Mouse (Mus musculus) hindbrain, embryonic 12.5 days (tissue): ENCODE results near the gene R3hdm2. TPM values are rescaled to one million over a fixed set of nuclear protein-coding genes. Genes with fewer than 3 reads are reported as not detected.
A peak's percentile ranks its signal among the peaks of the same experiment; 100 is the strongest.

Experiments used
- ATAC-seq: fragments of 200-750 bp; cut with Nextera tagmentation; 2 replicates; pipeline ENCODE4 v1.8.0; 2017; ENCODE audit warnings: moderate TSS enrichment; ENCODE audit not compliant: low FRiP score
- H3K27ac ChIP-seq: fragments of 300-500 bp; sonication (generic); 2 replicates; pipeline ENCODE4 v1.5.1; 2016; ENCODE audit warnings: mild to moderate bottlenecking
- H3K27me3 ChIP-seq: fragments of 300-500 bp; sonication (generic); 2 replicates; pipeline ENCODE4 v1.6.1; 2016; ENCODE audit warnings: mild to moderate bottlenecking
- H3K36me3 ChIP-seq: fragments of 300-500 bp; sonication (generic); 2 replicates; pipeline ENCODE4 v1.6.1; 2016; ENCODE audit warnings: mild to moderate bottlenecking
- H3K4me1 ChIP-seq: fragments of 300-500 bp; sonication (generic); 2 replicates; pipeline ENCODE4 v1.6.1; 2016
- H3K4me2 ChIP-seq: fragments of 300-500 bp; sonication (generic); replicated peaks from 2 replicates; pipeline ENCODE4 v1.6.1; 2016; ENCODE audit warnings: mild to moderate bottlenecking
- H3K4me3 ChIP-seq: fragments of 300-500 bp; sonication (generic); 2 replicates; pipeline ENCODE4 v1.5.1; 2016; ENCODE audit warnings: mild to moderate bottlenecking
- H3K9ac ChIP-seq: fragments of 300-500 bp; sonication (generic); 2 replicates; pipeline ENCODE4 v1.6.1; 2016; ENCODE audit warnings: mild to moderate bottlenecking, moderate library complexity
- H3K9me3 ChIP-seq: fragments of 300-500 bp; sonication (generic); replicated peaks from 2 replicates; pipeline ENCODE4 v1.6.1; 2016; ENCODE audit warnings: mild to moderate bottlenecking
- WGBS: fragments of 180-500 bp; shearing (Covaris S2); methylation state at CpG from one replicate; pipeline ENCODE4 v1.1.7; 2016; 5-methylcytosine and 5-hydroxymethylcytosine counted together
- polyA plus RNA-seq: library from polyadenylated mRNA; unstranded; fragments of >200 nt; fragmentation: Nextera tagmentation; extraction: Ambion mirVana; gene quantifications from 2 replicates; pipeline ENCODE4 v1.2.1, GENCODE M21; 2016

The R3hdm2 gene
- polyA plus RNA-seq, 1 experiment from 2014 or later = 39.1 TPM

DNA sequence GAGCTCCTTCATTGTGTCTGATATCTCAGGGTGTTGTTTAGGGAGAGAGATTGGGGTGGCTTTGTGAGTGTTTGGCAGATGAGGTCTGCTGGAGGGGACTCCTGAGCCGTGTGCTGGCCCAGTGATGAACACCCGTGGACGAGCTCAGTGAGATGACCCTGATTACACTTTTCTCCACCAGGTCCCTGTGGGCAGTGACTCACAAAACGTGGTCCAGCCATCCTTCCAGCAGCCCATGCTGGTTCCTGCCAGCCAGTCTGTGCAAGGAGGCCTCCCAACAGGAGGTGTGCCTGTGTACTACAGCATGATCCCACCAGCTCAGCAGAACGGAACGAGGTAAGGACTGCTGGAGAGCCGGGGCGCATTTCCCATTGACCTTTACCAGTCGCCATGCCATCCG is 105.1 kb downstream of the R3hdm2 start:
- 84% methylated on average over 10 of the region's 10 CpGs for WGBS
- ATAC-seq = no peak
- no peak overlapping the region for H3K9ac ChIP-seq

GRCm38 (mm10) chr10:127488856-127489255 is 108.7 kb downstream of the R3hdm2 start:
- peaks cover 16% of the 10 kb centered on the region for H3K4me1 ChIP-seq
- no peak overlapping the region for H3K9ac ChIP-seq
- H3K36me3 ChIP-seq = peaks cover 59% of the 10 kb centered on the region
- 91% methylated on average over 7 of the region's 7 CpGs for WGBS
- ATAC-seq = no peak
- no peak overlapping the region for H3K4me2 ChIP-seq
- no peaks in the 10 kb centered on the region for H3K27me3 ChIP-seq
- H3K4me3 ChIP-seq = no peak overlapping the region
- H3K27ac ChIP-seq = 0 out of 2 replicates have a peak overlapping the region, but pooled peaks have one; percentile 46
- H3K9me3 ChIP-seq = no peaks in the 10 kb centered on the region

More for the DNA sequence above, 105.1 kb downstream of the R3hdm2 start:
- H3K4me2 ChIP-seq = no peak overlapping the region
- H3K36me3 ChIP-seq = peaks cover 55% of the 10 kb centered on the region
- H3K27me3 ChIP-seq = no peaks in the 10 kb centered on the region
- no peak overlapping the region for H3K27ac ChIP-seq
- H3K9me3 ChIP-seq = no peaks in the 10 kb centered on the region
- no peak overlapping the region for H3K4me3 ChIP-seq
- H3K4me1 ChIP-seq = peaks cover 2% of the 10 kb centered on the region; the same call in 1 of the 2 replicates

GRCm38 (mm10) chr10:127490160-127491127 is 110.3 kb downstream of the R3hdm2 start:
- no peak overlapping the region for H3K9ac ChIP-seq
- H3K4me3 ChIP-seq = no peak overlapping the region
- no peaks in the 10 kb centered on the region for H3K27me3 ChIP-seq
- H3K4me1 ChIP-seq = peaks cover 16% of the 10 kb centered on the region
- no peaks in the 10 kb centered on the region for H3K9me3 ChIP-seq
- 0 out of 2 replicates have a peak, but pooled peaks have one; percentile 32 for ATAC-seq
- WGBS = 73% methylated on average over 18 of the region's 18 CpGs
- H3K4me2 ChIP-seq = no peak overlapping the region
- peak overlapping the region; percentile 76 for H3K27ac ChIP-seq
- H3K36me3 ChIP-seq = peaks cover 58% of the 10 kb centered on the region

GRCm38 (mm10) chr10:127491128-127491512 is 111.0 kb downstream of the R3hdm2 start:
- no peaks in the 10 kb centered on the region for H3K9me3 ChIP-seq
- 0 out of 2 replicates have a peak, but pooled peaks have one; percentile 52 for ATAC-seq
- no peaks in the 10 kb centered on the region for H3K27me3 ChIP-seq
- 50% methylated on average over 8 of the region's 8 CpGs for WGBS
- peaks cover 16% of the 10 kb centered on the region for H3K4me1 ChIP-seq
- H3K36me3 ChIP-seq = peaks cover 60% of the 10 kb centered on the region
- H3K27ac ChIP-seq = peak overlapping the region; percentile 76
- H3K9ac ChIP-seq = no peak overlapping the region
- H3K4me3 ChIP-seq = no peak overlapping the region
- H3K4me2 ChIP-seq = no peak overlapping the region

GRCm38 (mm10) chr10:127492118-127492517 is 112.0 kb downstream of the R3hdm2 start:
- Histone ChIP-seq H3K4me2 (no peak overlapping the region), H3K36me3 (peaks cover 66% of the 10 kb centered on the region), H3K9me3 (no peaks in the 10 kb centered on the region), H3K27me3 (no peaks in the 10 kb centered on the region), H3K4me1 (peaks cover 16% of the 10 kb centered on the region), H3K9ac (no peak overlapping the region), H3K4me3 (no peak overlapping the region), H3K27ac (no peak overlapping the region)
- 79% methylated on average over 3 of the region's 3 CpGs for WGBS
- ATAC-seq = no peak

DNA sequence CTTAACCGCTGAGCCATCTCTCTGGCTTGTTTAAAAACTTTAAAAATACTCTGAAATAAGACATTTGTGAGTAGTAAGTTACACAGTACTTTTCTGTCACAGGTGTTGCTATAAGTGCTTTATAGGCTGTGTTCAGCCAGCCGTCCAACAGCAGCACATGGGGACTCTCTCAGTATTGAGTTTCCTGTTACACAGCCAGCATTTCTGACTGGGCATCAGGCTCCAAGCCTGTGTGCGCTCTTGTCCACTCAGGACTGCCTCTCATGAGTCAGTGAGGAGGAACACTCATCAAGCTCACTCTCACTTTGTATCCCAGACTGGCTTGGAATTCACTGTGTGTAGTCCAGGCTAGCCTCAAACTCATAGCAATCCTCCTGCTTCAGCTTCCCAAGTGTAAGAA is 116.0 kb downstream of the R3hdm2 start:
- peaks cover 5% of the 10 kb centered on the region for H3K4me1 ChIP-seq
- no peaks in the 10 kb centered on the region for H3K27me3 ChIP-seq
- H3K27ac ChIP-seq = no peak overlapping the region
- no peak for ATAC-seq
- H3K4me2 ChIP-seq = no peak overlapping the region
- peaks cover 84% of the 10 kb centered on the region for H3K36me3 ChIP-seq
- no peak overlapping the region for H3K9ac ChIP-seq
- 93% methylated on average over 3 of the region's 3 CpGs for WGBS
- no peak overlapping the region for H3K4me3 ChIP-seq
- H3K9me3 ChIP-seq = no peaks in the 10 kb centered on the region

DNA sequence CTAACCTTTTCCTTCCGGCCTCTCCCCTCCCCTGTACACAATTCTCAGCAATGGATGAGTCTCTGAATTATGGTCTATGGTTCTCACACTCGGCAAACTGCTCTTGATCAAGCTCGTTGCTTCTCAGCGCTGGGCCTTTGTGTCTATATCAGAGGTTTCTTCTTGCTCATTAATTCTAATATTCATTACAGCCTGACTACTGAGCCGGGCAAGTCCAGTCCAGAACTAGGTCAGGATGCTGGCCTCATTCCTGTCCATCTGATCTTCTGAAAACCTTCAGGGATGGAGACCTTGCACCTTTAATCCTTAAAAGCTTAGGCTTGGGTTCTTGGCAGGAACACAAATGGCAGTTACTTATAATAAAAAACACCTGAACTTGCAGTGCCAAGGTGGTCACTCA is 119.4 kb downstream of the R3hdm2 start:
- Histone ChIP-seq H3K27me3 (no peaks in the 10 kb centered on the region), H3K27ac (no peak overlapping the region), H3K4me1 (no peaks in the 10 kb centered on the region), H3K4me3 (no peak overlapping the region), H3K9ac (no peak overlapping the region), H3K9me3 (no peaks in the 10 kb centered on the region), H3K4me2 (no peak overlapping the region), H3K36me3 (peaks cover 65% of the 10 kb centered on the region)
- WGBS = 85% methylated on average over 5 of the region's 5 CpGs
- ATAC-seq = no peak

DNA sequence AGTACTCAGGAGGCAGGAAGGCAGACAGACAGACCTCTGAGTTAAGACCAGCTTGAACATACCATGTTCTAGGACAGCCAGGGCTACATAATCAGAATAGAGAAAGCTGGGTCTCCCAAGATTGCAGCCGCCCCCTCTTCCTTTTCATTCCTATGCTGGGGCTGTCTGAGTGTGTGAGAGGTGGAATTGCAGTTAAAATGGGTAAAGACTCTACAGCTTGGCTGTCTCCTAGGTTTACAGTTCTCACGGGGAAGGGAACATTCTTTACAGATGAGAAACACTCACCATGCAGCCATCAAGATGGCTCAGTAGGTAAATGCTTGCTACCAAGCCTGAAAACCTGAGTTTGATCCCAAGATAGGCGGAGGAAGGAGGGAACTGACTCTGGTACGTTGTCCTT is 119.9 kb downstream of the R3hdm2 start:
- no peaks in the 10 kb centered on the region for H3K27me3 ChIP-seq
- peaks cover 64% of the 10 kb centered on the region for H3K36me3 ChIP-seq
- H3K4me1 ChIP-seq = no peaks in the 10 kb centered on the region
- WGBS = 92% methylated on average over 4 of the region's 4 CpGs
- H3K9me3 ChIP-seq = no peaks in the 10 kb centered on the region
- H3K4me2 ChIP-seq = no peak overlapping the region
- ATAC-seq = no peak
- no peak overlapping the region for H3K4me3 ChIP-seq
- H3K9ac ChIP-seq = no peak overlapping the region
- H3K27ac ChIP-seq = no peak overlapping the region

- Histone ChIP-seq H3K9me3 (no peaks in the 10 kb centered on the region), H3K4me2 (no peak within 1 kb of the TSS), H3K36me3 (peaks cover 58% of the 10 kb centered on the region), H3K27ac (no peak within 1 kb of the TSS), H3K27me3 (no peaks in the 10 kb centered on the region), H3K9ac (no peak within 1 kb of the TSS), H3K4me1 (no peaks in the 10 kb centered on the region), H3K4me3 (no peak within 1 kb of the TSS)
- 82% methylated on average over 11 of the region's 13 CpGs for WGBS
- no peak for ATAC-seq
These were observed 121.1 kb downstream of the R3hdm2 start, which contains the start of gene Stac3 for GRCm38 (mm10) chr10:127500894-127501893. Gene Stac3, plus strand, starts transcription at chr10:127501686.

- Histone ChIP-seq H3K36me3 (peaks cover 17% of the 10 kb centered on the region; the same call in 1 of the 2 replicates), H3K4me3 (0 out of 2 replicates have a peak overlapping the region, but pooled peaks have one; percentile 32), H3K27ac (0 out of 2 replicates have a peak overlapping the region, but pooled peaks have one; percentile 35), H3K9me3 (no peaks in the 10 kb centered on the region), H3K4me1 (peaks cover 46% of the 10 kb centered on the region), H3K9ac (no peak overlapping the region), H3K4me2 (peak overlapping the region; percentile 64), H3K27me3 (peaks cover 44% of the 10 kb centered on the region)
- 4% methylated on average over 15 of the region's 15 CpGs for WGBS
- ATAC-seq = no peak
These were observed 128.1 kb downstream of the R3hdm2 start for GRCm38 (mm10) chr10:127508239-127508638.

DNA sequence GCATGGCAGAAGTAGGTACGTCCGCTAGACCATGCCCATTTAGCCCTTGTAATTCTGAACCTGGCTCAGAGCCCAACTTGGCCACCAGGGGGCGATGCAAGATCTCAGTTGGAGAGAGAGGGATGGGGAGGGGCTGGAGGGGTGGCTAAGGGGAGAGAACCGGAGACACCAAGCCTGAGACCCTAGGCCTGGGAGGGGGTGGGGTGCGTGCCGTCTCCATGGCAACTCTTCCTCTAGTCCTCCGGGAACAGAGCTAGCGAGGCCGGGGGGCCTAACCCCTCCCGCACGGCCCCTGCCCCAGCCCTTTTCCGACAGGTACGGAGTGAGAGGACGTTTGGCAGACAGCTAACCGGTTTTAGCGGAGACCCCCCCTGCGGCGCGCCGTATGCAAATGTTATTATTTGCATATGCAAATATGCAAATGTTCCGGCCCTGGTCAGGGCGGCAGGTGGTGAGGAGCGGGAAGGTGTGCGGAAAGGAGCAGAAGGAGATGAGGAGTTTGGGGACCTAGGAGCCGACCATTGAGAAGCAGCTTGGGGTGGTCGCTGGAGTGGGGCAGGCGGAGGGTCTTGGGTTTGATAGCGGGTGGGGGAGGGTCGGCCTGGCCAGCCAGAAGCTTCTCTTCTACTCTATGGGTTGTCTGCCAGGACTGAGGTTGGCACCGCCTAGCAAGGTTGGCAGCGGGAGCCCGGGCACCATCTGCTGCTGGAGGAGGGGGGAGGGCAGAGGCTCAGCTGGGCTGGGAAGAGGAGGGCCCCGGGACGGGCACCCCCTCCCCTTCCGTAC is 129.1 kb downstream of the R3hdm2 start:
- peaks cover 56% of the 10 kb centered on the region for H3K4me1 ChIP-seq
- H3K4me3 ChIP-seq = peak overlapping the region; percentile 32
- under 1% methylated on average over 35 of the region's 35 CpGs for WGBS

More for the DNA sequence above, 129.1 kb downstream of the R3hdm2 start:
- Histone ChIP-seq H3K27me3 (peaks cover 54% of the 10 kb centered on the region), H3K27ac (peak overlapping the region; percentile 98), H3K9ac (peak overlapping the region; percentile 37), H3K4me2 (peak overlapping the region; percentile 64), H3K9me3 (no peaks in the 10 kb centered on the region), H3K36me3 (peaks cover 13% of the 10 kb centered on the region; the same call in 1 of the 2 replicates)
- ATAC-seq = peak; percentile 65
